Mouse (Mus musculus): ENCODE data around the gene Sec61a1. TPM values are rescaled to one million over a fixed set of nuclear protein-coding genes. Genes with fewer than 3 reads are reported as not detected.

Gene Sec61a1
- polyA plus RNA-seq, 1 experiment from 2014 or later = 238 TPM

DNA sequence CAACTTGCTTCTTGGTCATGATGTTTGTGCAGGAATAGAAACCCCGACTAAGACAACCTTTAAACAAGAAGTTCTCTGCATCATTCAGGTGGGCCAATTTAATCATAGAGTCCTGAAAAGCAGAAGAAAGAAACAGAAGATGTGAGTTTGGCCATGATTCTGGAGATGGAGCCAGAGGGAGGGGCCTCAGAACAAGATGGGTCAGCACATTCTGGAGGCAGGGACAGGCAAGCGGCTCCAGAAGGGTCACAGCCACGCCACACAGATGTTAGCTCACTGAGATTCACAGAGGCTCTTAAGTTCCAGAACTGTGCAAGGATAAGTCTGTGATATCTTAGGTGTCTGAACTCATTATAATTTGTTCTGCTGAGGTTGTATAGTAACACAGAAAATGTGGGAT lies 25.5 kb upstream of the Sec61a1 start:
- Histone ChIP-seq H3K27me3 (ENCODE audit: low read depth, poor library complexity, severe bottlenecking) (peaks cover 36% of the 10 kb centered on the region), H3K4me3 (no peak overlapping the region), H3K4me1 (no peaks in the 10 kb centered on the region), H3K9me3 (replicated peaks) (no peaks in the 10 kb centered on the region), H3K27ac (no peak overlapping the region), H3K36me3 (no peaks in the 10 kb centered on the region)
- peak; percentile 13 for DNase-seq (ENCODE audit: low spot score)
- 85% methylated on average over 3 of the region's 3 CpGs for WGBS

DNA sequence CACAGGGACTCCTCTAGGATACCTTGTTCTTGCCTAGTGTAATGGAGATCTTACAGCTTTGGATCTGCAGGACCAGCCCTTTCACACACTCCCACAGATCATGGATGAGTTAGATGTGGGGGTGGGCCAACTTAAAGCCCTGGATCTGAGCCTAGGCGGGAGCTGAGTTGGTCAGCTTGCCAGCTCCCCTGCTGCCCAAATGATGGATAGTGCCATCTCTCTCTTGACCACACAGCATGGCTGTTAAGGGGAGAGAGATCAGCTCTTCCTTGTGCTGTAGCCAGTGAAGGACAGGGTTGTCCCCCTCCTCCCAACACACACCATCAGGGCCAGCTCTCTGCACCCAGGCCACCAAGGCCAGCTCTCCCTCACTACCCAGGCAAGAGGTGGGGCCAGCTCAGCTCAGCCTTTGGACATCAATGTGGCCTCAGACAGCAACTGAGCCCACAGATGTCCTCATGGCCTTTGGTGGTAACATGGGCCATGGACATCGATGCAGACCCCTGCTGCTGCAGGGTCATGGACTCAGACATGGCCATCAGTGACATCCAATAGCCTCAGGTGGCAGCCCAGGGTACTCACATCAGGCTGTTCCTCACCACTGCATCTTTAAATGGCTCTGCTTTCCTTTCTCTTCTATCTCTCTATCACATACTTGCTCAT lies 21.5 kb upstream of the Sec61a1 start:
- no peaks in the 10 kb centered on the region for H3K36me3 ChIP-seq
- H3K4me1 ChIP-seq = no peaks in the 10 kb centered on the region
- WGBS = 73% methylated on average over 2 of the region's 2 CpGs
- DNase-seq (ENCODE audit: low spot score) = no peak
- peaks cover 11% of the 10 kb centered on the region for H3K27me3 ChIP-seq (ENCODE audit: low read depth, poor library complexity, severe bottlenecking)
- H3K9me3 ChIP-seq (replicated peaks) = no peaks in the 10 kb centered on the region
- H3K4me3 ChIP-seq = no peak overlapping the region
- no peak overlapping the region for H3K27ac ChIP-seq

DNA sequence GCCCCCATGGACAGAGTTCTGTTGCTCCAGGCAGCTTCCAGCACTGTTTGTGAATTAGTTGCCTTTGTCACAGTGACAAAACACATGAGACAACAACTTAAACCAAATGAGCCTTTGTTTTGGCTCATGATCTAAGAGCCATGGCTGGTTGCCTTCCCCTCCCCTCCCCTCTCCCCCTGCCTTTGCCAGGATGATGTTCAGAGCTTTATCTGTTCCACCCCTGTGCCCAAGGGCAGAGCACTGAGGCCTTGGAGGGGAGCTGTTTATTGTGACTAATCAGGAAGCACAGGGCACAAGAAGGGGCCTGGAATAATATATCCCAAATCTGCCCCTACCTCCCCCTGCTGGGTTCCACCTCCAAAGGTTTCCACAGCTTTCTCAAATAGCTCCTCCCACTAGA lies 11.6 kb upstream of the Sec61a1 start:
- H3K27ac ChIP-seq = no peak overlapping the region
- H3K36me3 ChIP-seq = no peaks in the 10 kb centered on the region
- H3K4me3 ChIP-seq = no peak overlapping the region
- H3K27me3 ChIP-seq (ENCODE audit: low read depth, poor library complexity, severe bottlenecking) = no peaks in the 10 kb centered on the region
- DNase-seq (ENCODE audit: low spot score) = no peak
- no peaks in the 10 kb centered on the region for H3K9me3 ChIP-seq (replicated peaks)
- H3K4me1 ChIP-seq = no peaks in the 10 kb centered on the region

DNA sequence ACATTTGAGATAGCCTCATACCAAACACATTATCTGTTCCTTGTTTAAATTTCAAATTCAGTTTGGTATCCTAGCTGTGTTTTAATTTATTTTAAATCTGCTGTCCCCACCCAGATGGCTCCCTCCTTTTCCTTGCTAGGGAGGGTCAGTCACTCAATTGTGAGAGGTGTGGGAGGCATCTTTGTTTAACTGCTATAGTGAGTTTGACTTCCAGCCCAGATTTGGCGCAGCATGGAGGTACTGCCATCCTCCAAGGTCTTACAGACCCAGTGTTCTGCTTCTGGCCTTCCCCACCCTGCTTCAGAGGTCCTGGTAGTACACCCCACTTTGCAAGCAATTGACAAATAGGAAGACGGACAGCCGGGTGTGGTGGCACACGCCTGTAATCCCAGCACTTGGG lies 5.4 kb upstream of the Sec61a1 start:
- Histone ChIP-seq H3K27me3 (ENCODE audit: low read depth, poor library complexity, severe bottlenecking) (no peaks in the 10 kb centered on the region), H3K27ac (no peak overlapping the region), H3K36me3 (no peaks in the 10 kb centered on the region), H3K4me3 (no peak overlapping the region), H3K9me3 (replicated peaks) (no peaks in the 10 kb centered on the region), H3K4me1 (peaks cover 8% of the 10 kb centered on the region)
- 88% methylated on average over 4 of the region's 4 CpGs for WGBS
- DNase-seq (ENCODE audit: low spot score) = no peak

DNA sequence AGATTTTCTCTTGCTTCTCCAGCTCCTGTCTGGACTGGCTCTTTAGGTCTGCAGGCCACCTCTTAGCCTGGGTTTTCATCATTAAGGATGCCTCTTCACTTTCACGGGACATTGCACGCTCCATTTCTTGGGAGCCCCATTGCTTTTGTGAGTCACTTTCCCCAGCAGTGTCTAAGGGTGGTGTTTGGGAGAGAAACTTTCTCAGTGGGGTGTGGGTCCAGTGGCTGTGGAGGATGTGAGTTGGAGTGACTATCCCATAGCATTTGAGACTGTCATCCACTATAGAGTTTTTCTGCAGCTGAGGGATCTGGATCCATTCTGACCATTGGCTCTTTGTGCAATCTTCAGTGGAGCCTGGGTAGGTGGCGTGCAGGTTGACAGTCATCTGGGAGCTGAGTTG lies 4.7 kb upstream of the Sec61a1 start:
- Histone ChIP-seq H3K4me1 (peaks cover 9% of the 10 kb centered on the region), H3K27ac (no peak overlapping the region), H3K27me3 (ENCODE audit: low read depth, poor library complexity, severe bottlenecking) (no peaks in the 10 kb centered on the region), H3K9me3 (replicated peaks) (no peaks in the 10 kb centered on the region), H3K36me3 (no peaks in the 10 kb centered on the region), H3K4me3 (no peak overlapping the region)
- no peak for DNase-seq (ENCODE audit: low spot score)
- WGBS = 87% methylated on average over 3 of the region's 3 CpGs

DNA sequence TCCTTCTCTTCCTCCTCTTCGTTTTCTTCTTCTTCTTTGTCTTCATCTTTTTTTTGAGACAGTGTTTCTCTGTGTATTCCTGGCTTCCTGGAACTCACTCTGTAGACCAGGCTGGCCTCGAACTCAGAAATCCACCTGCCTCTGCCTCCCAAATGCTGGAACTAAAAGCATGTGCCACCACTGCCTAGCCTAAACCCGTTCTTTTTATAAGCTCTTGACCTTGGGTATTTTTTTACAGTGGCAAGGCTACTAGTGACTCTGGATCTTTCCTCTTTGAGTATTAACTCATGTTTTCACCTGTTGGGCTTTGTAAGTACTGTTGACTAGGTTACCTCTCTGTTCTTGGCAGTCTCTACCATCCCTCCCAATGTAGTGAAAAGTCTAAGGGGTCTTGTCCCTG lies 4.3 kb upstream of the Sec61a1 start:
- Histone ChIP-seq H3K9me3 (replicated peaks) (no peaks in the 10 kb centered on the region), H3K27ac (no peak overlapping the region), H3K4me3 (no peak overlapping the region), H3K27me3 (ENCODE audit: low read depth, poor library complexity, severe bottlenecking) (no peaks in the 10 kb centered on the region), H3K4me1 (peaks cover 9% of the 10 kb centered on the region), H3K36me3 (no peaks in the 10 kb centered on the region)
- no peak for DNase-seq (ENCODE audit: low spot score)
- 73% methylated on average over 3 of the region's 3 CpGs for WGBS

DNA sequence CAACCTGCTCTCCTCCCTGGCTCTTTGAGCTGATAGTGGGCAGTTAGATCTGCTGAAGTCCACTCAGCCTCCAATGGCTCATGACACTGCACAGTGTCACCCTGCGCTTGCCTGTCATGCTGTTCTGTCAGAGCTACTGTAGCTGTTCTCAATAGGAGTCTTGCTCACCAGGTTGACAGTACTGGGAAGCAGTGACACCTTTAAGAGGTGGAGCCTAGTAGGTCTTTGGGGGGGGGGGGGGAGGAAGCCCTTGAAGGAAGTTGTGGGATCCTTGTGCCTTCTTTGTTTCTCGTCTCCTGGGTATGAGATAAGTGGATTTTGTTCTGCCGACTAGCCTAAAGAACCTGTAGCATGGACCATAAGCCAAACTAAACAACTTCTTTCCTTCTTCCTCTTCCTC lies 3.9 kb upstream of the Sec61a1 start:
- H3K4me1 ChIP-seq = peaks cover 14% of the 10 kb centered on the region
- no peak overlapping the region for H3K27ac ChIP-seq
- no peak for DNase-seq (ENCODE audit: low spot score)
- H3K36me3 ChIP-seq = no peaks in the 10 kb centered on the region
- no peak overlapping the region for H3K4me3 ChIP-seq
- H3K27me3 ChIP-seq (ENCODE audit: low read depth, poor library complexity, severe bottlenecking) = no peaks in the 10 kb centered on the region
- WGBS = 80% methylated on average over 3 of the region's 3 CpGs
- no peaks in the 10 kb centered on the region for H3K9me3 ChIP-seq (replicated peaks)

DNA sequence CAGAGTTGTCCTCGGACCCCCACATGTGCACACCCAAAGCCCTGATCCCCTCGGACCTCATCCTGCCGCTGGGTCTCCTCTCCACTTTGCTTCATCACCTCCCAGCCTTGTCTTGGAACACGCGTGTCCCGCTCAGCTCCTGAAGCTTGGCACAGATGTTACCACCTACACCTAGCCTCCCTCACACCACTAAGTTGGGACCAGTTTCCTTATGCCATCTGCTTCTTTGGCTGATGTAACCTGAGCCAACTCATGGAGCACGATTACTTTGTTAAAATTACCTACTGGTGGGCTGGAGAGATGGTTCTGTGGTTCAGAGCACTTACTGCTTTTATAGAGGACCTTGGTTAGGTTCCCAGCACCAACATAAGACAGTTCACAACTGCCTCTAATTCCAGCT lies 3.1 kb upstream of the Sec61a1 start:
- Histone ChIP-seq H3K9me3 (replicated peaks) (no peaks in the 10 kb centered on the region), H3K27me3 (ENCODE audit: low read depth, poor library complexity, severe bottlenecking) (no peaks in the 10 kb centered on the region), H3K4me3 (no peak overlapping the region), H3K36me3 (peaks cover 3% of the 10 kb centered on the region), H3K27ac (no peak overlapping the region), H3K4me1 (peaks cover 20% of the 10 kb centered on the region)
- 84% methylated on average over 7 of the region's 7 CpGs for WGBS
- DNase-seq (ENCODE audit: low spot score) = no peak

DNA sequence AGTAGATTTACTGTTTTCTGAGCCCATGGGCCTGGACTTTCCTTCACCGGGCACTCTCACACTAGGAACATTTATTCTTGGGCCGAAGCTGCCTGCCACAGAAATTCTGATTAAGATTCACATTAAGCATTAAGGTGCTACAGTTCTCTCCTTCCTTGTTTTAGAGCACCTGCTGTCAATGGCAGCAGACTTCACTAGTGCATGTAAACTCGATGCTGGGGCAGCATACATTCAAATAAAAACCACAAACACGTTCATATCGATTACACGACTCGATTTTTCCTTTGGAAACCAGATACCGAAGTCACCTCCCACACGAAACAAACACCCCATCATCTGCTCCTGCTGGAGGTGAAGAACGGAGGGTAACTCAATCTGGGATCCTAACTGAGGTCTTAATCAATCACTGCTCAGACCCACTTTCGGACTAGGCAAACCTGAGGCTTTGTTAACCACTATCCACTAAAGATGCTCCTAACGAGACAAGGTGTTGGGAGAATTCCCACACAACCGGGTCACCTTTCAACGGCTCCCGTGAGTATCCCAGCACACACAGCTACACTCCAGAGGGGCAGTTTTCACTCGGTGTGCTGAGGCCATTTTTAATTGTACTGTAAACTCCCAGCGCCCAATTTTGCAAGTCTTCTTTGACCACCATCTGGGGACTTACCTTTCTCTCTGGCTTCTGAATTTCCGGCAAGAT lies 853 bp downstream of the Sec61a1 start:
- Histone ChIP-seq H3K4me3 (peak overlapping the region; percentile 96), H3K9me3 (replicated peaks) (no peaks in the 10 kb centered on the region), H3K27ac (peak overlapping the region; percentile 93), H3K4me1 (peaks cover 23% of the 10 kb centered on the region), H3K36me3 (peaks cover 43% of the 10 kb centered on the region), H3K27me3 (ENCODE audit: low read depth, poor library complexity, severe bottlenecking) (no peaks in the 10 kb centered on the region)
- peak; percentile 49 for DNase-seq (ENCODE audit: low spot score)
- WGBS = 17% methylated on average over 18 of the region's 18 CpGs

DNA sequence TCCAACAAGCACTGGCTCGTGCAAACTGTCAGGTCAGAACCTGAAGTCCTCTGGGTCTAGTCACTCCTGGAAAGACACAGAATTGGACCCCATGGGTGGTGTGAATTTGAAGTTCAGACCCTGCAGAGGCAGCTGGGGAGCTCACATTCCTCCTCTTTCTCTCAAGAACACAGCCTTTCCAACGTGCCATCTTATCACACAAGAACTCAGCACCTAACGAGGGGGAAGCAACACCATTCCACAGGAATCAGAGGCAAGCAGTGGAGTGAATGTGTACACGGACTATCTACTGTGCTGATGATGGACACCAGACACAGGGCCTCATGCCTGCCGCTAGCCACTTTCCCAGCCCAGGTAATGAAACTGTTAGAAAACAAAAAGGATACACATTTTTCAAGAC lies 2.0 kb downstream of the Sec61a1 start:
- DNase-seq (ENCODE audit: low spot score) = no peak
- peaks cover 55% of the 10 kb centered on the region for H3K36me3 ChIP-seq
- H3K9me3 ChIP-seq (replicated peaks) = no peaks in the 10 kb centered on the region
- H3K4me3 ChIP-seq = no peak overlapping the region; the same call in 1 of the 2 replicates
- H3K27me3 ChIP-seq (ENCODE audit: low read depth, poor library complexity, severe bottlenecking) = no peaks in the 10 kb centered on the region
- peaks cover 23% of the 10 kb centered on the region for H3K4me1 ChIP-seq
- WGBS = 87% methylated on average over 5 of the region's 5 CpGs
- H3K27ac ChIP-seq = no peak overlapping the region

DNA sequence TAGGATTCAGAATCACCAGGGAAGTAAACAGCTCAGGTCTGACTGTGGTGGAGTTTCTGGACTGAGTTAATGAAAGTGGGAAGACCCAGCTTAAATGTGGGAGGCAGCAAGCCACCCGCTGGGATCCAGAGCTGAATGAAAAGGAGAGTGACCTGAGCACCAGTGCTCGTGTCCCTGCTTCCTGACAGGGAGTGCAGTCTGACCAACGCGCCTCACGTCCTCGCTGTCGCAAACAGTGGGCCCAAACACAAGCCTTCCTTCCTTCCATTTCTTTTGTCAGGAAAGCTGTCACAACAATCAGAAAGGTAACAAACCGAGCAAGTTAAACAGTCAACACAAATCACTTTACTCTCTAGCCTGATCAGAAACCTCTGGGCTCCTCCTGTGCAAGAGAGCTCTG lies 2.7 kb downstream of the Sec61a1 start:
- peaks cover 23% of the 10 kb centered on the region for H3K4me1 ChIP-seq
- H3K27ac ChIP-seq = no peak overlapping the region
- H3K4me3 ChIP-seq = no peak overlapping the region
- peaks cover 62% of the 10 kb centered on the region for H3K36me3 ChIP-seq
- WGBS = 89% methylated on average over 8 of the region's 8 CpGs
- DNase-seq (ENCODE audit: low spot score) = no peak
- no peaks in the 10 kb centered on the region for H3K9me3 ChIP-seq (replicated peaks)
- H3K27me3 ChIP-seq (ENCODE audit: low read depth, poor library complexity, severe bottlenecking) = no peaks in the 10 kb centered on the region

DNA sequence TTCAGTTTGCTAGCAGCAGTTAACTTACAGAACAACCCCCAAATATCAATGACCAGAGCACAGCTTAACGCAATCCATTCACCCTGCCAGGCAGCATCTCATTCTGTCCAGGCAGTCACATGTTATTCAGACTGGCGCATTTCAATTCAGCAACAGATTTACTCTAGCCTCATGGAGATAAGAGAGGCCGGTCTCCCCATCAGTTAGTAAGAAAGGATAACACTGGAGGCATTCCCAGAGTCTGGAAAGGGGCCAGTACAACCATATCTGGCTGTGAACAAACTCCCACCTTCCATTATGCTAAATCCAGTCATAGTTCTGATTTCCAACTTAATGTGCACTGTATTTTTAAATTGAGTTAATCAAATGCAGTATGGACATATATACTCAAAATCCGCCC lies 4.2 kb downstream of the Sec61a1 start:
- no peaks in the 10 kb centered on the region for H3K9me3 ChIP-seq (replicated peaks)
- no peak overlapping the region for H3K4me3 ChIP-seq
- H3K36me3 ChIP-seq = peaks cover 76% of the 10 kb centered on the region
- WGBS = 89% methylated on average over 4 of the region's 4 CpGs
- peaks cover 20% of the 10 kb centered on the region for H3K4me1 ChIP-seq
- H3K27ac ChIP-seq = no peak overlapping the region
- DNase-seq (ENCODE audit: low spot score) = no peak
- no peaks in the 10 kb centered on the region for H3K27me3 ChIP-seq (ENCODE audit: low read depth, poor library complexity, severe bottlenecking)

DNA sequence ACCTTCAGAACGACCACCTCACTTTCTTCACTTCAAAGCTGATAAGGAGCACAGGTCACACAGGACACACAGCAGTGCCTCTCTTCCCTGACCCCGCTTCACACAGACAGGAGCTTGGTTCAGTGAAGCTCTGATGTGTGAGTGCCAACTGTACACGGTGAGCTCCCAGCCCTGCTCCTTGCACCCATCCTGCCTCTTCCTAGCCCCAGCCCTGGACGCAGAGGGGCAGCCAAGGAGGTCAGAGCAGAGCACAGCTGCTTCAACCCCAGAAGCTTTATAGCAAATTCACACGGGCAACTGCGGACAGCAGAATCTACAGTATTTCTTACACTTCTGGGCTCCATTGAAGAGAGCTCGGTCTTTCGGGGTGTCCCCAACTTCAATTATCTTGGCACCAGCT lies 4.7 kb downstream of the Sec61a1 start:
- no peak overlapping the region for H3K27ac ChIP-seq
- no peaks in the 10 kb centered on the region for H3K9me3 ChIP-seq (replicated peaks)
- H3K4me1 ChIP-seq = peaks cover 14% of the 10 kb centered on the region
- H3K27me3 ChIP-seq (ENCODE audit: low read depth, poor library complexity, severe bottlenecking) = no peaks in the 10 kb centered on the region
- H3K36me3 ChIP-seq = peaks cover 81% of the 10 kb centered on the region
- WGBS = 92% methylated on average over 8 of the region's 8 CpGs
- no peak for DNase-seq (ENCODE audit: low spot score)
- H3K4me3 ChIP-seq = no peak overlapping the region

DNA sequence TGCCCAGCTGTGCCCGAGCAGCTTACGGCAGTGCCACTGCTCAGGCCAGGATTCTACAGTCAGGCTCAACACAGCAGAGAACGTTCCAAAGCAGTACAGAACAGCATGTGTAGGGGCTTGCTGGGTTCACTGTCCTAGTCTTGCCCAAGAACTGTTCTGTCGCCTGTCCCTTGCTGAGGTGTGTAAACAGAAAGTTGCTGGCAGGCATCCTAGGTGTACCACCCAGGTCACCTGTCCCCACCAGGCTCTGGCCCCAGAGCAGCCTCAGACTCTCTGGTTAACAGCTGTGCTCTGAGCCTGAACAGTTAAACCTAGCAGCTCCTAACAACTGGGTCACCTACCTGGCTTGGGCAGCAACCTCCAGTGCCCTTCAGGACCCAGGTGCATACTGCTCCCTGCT lies 15.7 kb downstream of the Sec61a1 start:
- no peak overlapping the region for H3K4me3 ChIP-seq
- H3K27ac ChIP-seq = no peak overlapping the region
- 93% methylated on average over 4 of the region's 4 CpGs for WGBS
- H3K36me3 ChIP-seq = peaks cover 71% of the 10 kb centered on the region
- no peaks in the 10 kb centered on the region for H3K9me3 ChIP-seq (replicated peaks)
- peaks cover 10% of the 10 kb centered on the region for H3K4me1 ChIP-seq
- no peaks in the 10 kb centered on the region for H3K27me3 ChIP-seq (ENCODE audit: low read depth, poor library complexity, severe bottlenecking)
- DNase-seq (ENCODE audit: low spot score) = no peak
